Mouse (Mus musculus): Measurements from ENCODE around the gene Wdr92. TPM values are rescaled to one million over a fixed set of nuclear protein-coding genes. Genes with fewer than 3 reads are reported as not detected.
A peak's percentile ranks its signal among the peaks of the same experiment; 100 is the strongest.

Gene Wdr92
- total RNA-seq (2022), result 10 to 100 TPM; 17.0 to 21.0 (median 17.6) TPM

GRCm38 (mm10) chr11:17181807-17182206, at the start of gene Wdr92:
Gene Wdr92, plus strand, starts transcription at chr11:17182107.
- DNase-seq, result no peak

- no peak for DNase-seq
Measured at GRCm38 (mm10) chr11:17135638-17136037, 46.3 kb upstream of the Wdr92 start.

- no peak for DNase-seq
Measured at GRCm38 (mm10) chr11:17138306-17139033, 43.4 kb upstream of the Wdr92 start.

GRCm38 (mm10) chr11:17158858-17159737, 22.8 kb upstream of the Wdr92 start, which contains the start of gene Ppp3r1:
Gene Ppp3r1, plus strand, starts transcription at chr11:17159263.
- peak; percentile 96 for DNase-seq

GRCm38 (mm10) chr11:17159738-17160241, 22.1 kb upstream of the Wdr92 start:
- DNase-seq, result peak; percentile 30

GRCm38 (mm10) chr11:17160242-17160641, 21.7 kb upstream of the Wdr92 start:
- peak; percentile 26 for DNase-seq

- DNase-seq, result no peak
Measured at GRCm38 (mm10) chr11:17163956-17164355, 18.0 kb upstream of the Wdr92 start.

GRCm38 (mm10) chr11:17166627-17167026, 15.3 kb upstream of the Wdr92 start:
- no peak for DNase-seq

DNA sequence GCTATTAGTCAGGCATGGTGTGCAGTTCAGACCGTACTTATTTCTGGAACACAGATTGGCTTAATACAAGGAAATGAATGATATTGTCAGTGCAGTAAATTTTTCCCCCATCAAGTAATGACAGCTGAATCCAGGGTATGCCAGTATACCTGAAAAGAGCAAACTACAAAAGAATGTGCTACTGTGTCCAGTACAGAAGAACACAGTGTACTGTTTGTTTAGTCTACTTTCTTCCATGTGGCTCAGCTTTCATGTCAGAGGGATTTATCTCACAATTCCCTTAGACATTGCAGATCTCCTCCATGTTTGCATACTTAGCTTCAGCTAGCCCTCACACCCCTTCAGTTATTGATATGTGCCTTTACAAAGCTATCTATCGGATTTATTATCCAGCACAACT, 12.6 kb upstream of the Wdr92 start:
- DNase-seq, result no peak

GRCm38 (mm10) chr11:17170938-17171729, 10.8 kb upstream of the Wdr92 start:
- DNase-seq, result no peak

DNA sequence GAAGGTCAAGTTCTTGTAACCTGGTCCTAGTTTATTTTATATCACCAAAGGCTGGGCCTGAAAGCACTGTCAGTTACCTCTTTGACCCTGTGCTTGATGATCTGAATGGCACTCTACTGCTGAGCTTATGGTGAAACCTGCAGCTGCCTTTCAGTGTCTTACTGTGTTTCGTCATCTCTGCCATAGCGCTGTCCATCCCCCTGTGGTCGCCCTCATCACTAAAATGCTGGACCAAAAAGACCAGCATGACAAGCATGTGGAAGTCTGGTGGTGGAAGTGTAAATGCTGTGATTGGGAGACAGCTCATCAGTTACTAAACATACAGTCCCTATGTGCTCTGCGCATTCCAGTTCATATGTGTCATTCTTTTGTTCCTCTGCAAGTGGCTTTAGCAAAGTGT, 9.6 kb upstream of the Wdr92 start:
- no peak for DNase-seq

DNA sequence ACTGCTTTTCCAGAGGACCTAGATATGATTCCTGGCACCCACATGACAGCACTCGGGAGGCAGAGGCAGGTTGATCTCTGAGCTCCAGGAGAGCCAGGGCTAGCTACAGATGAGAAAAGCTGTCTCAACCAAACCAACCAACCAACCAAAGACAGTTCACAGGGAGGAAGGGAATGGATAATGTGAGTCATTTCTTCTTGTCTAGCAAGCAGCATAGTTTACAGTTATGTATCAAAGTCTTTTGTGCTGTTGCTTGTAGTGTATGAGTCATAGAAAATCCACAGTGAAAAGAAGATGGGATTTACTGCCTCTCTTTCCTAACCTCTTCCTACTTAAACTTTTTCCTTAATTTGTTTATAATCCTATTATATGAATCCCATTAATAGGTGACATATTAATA, 5.3 kb upstream of the Wdr92 start:
- DNase-seq, result no peak

DNA sequence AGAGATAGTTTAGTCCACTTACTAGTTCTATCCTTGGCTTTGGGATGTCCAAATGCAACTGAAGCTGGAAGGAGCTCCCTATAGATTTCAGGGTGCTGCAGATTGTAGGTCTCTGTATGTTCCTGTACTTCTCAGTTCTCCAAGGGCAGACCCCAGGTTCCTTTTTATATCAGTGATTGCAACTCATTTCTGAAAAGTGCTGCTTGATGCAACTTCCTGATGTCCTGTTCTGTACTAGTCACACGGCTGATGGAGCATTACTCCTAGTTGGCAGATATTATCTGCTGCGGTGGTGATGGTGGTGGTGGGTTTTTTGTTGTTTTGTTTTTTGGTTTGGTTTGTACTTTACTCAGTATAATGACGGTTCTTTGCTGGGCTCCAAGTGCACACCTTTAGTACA, 1.2 kb upstream of the Wdr92 start:
- DNase-seq, result no peak

DNA sequence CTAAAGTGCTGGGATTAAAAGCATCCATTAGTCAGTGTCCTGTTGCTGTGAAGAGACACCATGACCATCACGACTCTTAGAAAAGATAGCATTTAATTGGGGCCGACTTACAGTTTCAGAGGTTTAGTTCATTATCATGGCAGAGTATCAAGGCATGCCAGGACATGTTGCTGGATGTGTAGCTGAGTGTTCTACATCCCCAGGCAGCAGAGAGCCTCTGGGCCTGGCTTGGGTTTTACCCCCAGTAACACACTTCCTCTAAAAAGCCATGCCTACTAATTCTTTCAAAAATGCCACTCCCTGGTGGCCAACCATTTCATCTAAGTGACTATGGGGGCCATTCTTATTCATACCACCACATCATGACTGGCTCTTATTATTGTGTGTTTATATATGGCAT, 1.3 kb downstream of the Wdr92 start:
- no peak for DNase-seq

GRCm38 (mm10) chr11:17187649-17188048, 5.7 kb downstream of the Wdr92 start:
- DNase-seq, result no peak

- no peak for DNase-seq
Measured at GRCm38 (mm10) chr11:17188786-17189185, 6.9 kb downstream of the Wdr92 start.

GRCm38 (mm10) chr11:17192151-17192844, 10.4 kb downstream of the Wdr92 start:
- DNase-seq, result no peak

DNA sequence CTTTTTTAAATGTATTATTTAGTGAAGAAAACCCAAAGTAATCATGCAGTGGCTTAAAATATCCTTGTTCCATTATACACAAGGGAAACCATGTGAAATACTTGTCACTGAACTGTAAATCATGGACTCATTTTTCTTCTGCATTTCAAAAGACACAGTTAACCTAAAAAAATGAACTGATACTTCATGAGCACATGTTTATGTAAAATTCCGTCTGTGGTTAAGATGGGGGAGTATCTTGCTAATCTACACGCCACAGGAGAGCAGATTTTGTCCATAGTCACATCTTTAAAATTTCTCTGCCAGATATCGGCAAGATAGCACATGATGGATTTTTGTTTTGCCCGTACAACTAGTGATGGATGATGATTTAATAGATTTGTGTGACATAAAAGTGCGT, 17.3 kb downstream of the Wdr92 start:
- no peak for DNase-seq

DNA sequence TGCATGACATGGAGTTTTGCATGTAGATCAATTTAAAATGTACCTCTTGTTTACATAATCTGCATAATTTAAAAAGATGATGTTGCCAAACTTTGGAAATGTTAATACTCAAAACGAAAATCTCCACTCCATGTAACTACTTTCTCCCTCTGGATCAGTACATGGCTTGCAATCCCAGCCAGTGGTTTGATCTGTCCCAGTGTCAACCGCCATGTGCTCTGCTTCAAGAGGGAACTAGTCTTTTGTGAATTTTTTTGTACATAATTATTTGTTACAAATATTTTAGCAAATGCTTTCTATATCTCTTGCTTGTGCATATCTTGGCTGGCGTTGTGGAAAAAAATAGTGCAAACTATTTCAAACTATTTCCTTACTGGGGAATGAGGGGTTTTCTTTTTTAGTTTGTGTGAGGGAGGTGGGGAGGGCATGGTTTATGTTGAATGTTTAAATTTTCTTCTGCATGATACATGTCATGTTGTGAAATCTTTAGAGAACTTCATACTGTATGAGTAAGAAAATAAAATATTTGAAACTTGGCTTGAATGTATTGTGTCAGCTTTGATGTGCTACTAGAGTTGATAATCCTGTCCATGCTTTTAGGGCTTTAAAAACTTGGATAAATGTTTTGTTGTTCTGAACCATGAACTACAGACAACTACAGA, 18.1 kb downstream of the Wdr92 start:
- no peak for DNase-seq

DNA sequence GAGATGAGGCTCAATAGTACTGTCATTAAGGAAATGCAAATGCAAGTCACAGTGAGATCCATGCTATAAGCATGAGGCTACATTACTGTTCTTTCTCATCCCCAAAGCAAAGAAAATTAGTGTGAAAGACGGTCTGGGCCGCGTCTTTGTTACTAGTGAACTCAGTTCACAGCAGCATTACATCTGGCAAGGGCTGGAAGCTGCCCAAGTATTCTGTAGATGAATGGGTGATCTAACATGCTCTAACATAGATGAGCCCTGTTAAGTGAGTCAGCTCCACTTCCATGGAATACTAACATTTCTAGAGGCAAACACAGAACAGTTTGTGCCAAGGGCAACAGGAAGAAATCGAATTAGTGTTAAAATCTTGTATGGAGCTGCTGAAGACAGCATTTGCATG, 19.0 kb downstream of the Wdr92 start:
- no peak for DNase-seq

GRCm38 (mm10) chr11:17202481-17202880, 20.6 kb downstream of the Wdr92 start:
- DNase-seq, result no peak
